Mouse (Mus musculus) adrenal gland, postnatal 10 days (tissue): ENCODE measurements at regions not wholly inside any gene's neighbourhood (a gene's known extent, or its start where the extent isn't known, plus 50 kb on each side); places are given as distances from the start of the nearest gene placed in this dataset.

Experiments used
- DNase-seq: peaks from one replicate; pipeline ENCODE4 v3.0.0; 2021; ENCODE audit warnings: mixed read lengths

GRCm38 (mm10) chr6:94336168-94336567 lies 52.5 kb upstream of the Magi1 start:
- DNase-seq, result no peak
